Mouse (Mus musculus): ENCODE measurements at regions not wholly inside any gene's neighbourhood (a gene's known extent, or its start where the extent isn't known, plus 50 kb on each side); places are given as distances from the start of the nearest gene placed in this dataset.

DNA sequence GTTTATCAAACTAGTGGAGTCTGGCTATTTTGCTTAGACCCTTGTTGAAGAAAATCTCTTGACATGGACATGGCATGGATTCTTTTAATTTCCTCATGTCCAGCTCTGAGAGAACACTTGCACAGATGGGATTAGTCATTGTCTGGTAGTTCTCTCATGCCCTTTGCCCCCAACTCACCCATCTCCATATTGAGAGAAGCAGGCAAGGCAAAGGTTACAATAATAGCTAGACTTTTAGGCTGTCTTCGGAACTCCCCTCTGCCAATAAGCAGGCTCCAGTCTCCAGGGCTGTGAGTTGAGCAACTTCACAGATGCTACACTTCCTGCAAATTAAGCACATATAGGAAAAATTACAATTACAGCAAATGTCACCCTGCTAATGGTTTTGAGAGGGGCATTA is 558.0 kb upstream of the Alcam start:
- no peak for DNase-seq (ENCODE audit: low spot score in 2 of 2)

DNA sequence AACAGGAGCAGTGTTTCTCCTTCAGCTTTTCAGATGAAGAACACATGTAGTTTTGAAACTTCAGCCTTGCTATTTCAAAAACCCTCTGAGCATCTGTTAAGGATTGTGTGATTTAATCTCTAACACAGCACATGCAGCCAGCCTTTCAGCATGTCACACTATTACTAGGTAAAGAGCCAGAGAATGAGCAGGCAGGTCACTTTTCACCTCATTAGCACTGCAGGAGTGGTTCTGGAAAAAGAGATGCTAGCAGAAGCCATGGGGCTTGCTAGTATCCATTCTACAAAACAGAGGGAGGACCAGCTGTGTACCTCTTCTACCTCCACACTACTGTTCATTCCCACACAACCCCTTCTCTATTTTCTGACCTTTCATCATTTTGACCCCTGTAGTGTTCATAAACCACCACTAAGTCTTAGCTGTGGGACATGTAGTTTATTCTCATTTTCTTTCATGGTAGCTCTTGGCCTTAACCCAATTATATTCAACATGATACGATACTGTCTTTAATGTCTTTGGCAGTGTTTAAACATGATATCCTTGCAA is 535.1 kb upstream of the Alcam start:
- no peak for DNase-seq (ENCODE audit: low spot score in 2 of 2)

DNA sequence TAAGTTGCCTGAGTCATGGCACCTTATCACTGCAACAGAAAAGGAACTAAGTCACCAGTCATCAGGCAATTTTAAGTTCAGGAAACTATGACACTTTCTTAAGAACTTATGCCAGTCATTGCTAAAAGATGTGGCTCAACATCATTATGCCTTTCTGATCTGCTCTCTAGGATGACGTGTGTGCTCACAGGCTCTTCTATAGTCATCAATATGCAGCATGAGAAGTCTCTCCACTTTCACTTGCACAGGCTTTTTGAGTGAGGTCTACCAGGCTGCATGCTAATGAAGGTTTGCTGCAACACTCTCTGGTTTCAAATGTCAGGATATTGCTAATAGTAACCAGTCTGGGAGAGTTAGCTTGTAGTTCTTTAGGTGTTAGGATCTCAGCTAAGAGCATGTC is 530.5 kb upstream of the Alcam start:
- DNase-seq (ENCODE audit: low spot score in 2 of 2): no peak

DNA sequence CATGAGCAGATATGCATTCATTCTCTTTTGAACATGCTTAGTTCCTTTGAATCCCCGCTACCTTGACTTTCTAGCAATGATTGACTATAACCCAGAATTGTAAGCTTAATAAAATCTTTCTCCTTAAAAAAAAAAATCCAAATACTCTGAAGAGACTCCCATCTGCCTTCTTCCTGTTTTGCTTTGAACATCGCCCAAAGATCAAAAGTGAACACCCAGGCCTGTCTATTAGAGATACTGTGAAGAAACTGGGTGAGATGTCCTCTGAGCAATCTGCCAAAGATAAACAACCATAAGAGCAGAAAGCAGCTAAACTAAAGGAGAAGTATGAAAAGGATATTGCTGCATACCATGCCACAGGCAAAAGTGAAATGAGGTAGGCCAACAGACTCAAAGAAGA is 527.1 kb upstream of the Alcam start:
- no peak for DNase-seq (ENCODE audit: low spot score in 2 of 2)

DNA sequence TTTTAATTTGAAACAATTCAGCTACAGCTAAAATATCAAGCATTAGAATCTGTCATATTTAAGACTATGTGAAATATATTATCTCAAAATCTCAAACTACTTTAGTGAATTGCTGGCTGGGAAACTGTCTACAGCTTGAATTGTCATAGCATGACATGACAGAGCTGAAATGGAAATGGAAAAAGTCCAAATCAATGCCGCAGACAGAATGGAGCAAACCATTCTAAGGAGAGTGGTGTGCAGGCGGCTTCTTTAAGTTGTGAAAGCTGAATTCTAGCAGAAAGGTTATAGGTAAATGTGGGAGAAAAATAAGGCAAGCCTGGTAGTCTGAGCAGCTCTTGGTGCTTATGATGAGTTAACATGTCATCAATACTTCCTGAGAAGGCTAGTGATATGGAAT is 518.9 kb upstream of the Alcam start:
- DNase-seq (ENCODE audit: low spot score in 2 of 2): no peak

DNA sequence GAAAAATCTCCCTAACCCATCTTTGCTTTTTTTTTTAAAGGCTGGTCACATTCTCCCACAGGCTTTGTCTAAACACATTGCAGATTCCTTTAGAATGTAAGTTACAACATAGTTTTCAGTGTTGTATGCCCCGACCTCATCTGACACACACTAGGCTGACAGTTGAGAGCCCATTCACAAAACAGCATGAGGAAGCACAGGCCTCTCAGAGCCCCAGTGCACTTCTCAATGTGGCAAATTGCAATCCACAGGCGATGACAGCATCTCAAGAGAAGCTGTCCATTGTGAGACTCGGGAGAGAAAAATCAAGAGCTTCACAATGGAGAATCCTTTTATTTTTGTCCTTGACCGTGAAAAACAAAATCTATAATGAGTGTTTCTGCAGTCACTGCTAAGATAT is 493.8 kb upstream of the Alcam start:
- DNase-seq (ENCODE audit: low spot score in 2 of 2): no peak

DNA sequence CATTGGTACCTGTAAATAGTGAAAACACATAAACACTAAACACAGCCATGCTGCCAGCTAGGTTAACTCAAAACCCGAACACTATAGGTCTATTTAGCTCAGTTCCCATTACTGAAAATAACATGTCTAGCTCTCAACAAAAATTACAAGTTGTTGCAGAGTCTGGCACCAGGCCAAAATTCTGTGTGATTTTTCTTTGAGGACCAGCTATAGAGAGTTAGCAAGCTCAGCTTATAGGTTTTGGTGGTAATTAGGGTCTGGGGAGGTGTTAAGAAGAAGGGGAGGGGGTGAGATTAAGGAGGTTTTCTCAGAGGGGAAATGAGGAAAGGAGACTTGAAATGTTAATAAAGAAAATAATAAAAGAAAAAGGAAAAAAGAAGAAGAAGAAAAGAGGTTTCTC is 480.9 kb upstream of the Alcam start:
- DNase-seq (ENCODE audit: low spot score in 2 of 2): no peak

DNA sequence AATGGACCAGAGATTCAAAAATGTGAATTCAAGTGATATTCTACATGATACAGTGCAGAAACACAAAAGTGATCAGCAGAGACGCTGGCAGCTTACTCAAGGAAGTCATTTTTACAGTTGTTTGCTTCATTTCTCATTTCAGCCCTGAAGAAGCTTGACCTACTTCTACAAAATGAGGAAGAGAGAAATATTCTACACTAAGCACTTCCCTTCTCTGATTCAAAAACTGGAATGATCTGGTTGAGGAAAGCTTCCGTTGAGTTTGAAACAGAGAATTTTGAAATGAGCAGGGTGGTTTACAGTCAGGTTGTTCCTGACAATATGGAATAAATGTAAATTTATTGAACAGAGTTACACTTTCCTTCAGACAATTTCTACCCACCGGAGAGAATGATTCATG is 478.1 kb upstream of the Alcam start:
- no peak for DNase-seq (ENCODE audit: low spot score in 2 of 2)

DNA sequence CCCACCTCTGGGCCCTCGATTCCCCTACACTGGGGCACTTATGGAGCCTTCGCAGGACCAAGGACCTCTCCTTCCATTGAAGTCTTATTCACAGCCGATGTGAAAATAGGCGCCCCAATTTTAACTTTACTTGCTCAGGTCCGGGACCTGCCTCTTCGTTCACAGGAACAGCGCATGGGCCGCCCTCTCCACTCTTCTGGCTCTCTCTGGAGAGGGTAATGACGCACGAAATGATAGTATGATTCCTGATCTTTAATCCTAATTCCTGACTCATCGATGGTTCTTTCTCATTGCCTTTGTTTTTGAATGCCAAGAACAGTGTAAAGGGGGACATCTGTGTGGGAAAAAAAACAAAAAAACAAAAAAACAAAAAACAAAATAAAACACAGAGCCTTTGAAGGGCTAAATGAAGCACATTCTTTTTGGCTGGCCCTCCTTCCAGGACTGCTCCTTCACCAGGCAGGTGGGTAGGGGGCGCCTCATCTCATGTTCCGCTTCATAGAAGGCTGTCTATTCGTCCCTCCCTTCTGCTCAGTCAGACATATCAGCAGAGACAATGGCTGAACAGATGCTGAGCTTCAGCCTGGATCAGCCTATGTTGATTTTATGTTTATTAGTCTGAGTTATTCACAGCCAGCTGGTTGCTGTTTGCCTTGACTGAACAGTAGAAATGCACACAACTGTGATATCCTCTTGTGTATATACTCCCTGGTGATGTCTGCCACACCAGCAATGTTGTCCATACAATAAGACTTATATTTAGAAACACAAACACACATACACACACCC is 438.8 kb upstream of the Alcam start:
- no peak for DNase-seq (ENCODE audit: low spot score in 2 of 2)

DNA sequence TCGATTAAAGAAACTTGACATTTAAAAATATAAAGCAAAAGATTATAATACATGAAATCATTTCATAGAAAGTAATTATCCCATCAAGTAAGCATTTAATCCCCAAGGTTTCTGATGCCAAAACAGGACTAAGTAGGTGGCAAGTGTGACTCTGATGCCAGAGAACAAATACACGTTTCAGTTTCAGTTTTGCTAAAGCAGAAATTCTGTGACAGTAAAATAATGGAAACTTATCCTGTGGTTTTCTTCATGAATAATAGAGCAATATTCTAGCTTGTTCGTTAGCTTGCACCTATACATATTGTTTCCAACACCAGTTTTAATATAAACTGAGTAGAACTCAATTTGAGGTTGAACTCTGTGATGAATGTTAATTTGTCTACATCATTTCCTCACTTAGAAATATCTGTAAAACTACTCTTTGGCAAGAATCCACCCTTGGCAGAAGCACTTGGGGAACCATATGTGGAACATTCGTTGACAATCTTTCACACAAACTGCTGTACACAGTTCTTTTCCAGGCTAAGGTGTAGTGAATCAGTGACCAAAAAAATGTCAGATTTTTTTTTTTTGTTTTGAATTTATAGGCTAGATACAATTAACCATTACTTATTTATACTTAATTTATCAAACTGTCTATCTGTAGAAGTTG is 425.7 kb upstream of the Alcam start:
- no peak for DNase-seq (ENCODE audit: low spot score in 2 of 2)

DNA sequence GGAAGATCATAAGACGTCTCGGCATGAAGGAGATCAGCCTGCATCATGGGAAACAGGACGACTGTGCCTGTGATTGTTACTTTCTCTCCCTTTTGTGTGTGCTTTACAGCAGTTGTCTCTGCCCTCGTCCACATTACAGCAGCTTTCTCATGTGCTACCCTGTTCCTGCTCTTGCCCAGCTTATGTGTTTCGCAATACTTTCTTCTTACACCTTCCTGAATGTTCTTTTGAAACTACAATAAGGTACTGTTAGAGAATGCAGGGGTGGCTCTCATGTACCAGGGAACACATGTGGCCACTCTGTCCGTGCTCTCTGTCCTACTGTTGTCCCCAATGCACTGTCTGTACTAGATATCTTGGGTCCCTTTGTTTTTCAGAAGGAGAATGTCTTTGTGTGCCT is 414.0 kb upstream of the Alcam start:
- DNase-seq (ENCODE audit: low spot score in 2 of 2): no peak

DNA sequence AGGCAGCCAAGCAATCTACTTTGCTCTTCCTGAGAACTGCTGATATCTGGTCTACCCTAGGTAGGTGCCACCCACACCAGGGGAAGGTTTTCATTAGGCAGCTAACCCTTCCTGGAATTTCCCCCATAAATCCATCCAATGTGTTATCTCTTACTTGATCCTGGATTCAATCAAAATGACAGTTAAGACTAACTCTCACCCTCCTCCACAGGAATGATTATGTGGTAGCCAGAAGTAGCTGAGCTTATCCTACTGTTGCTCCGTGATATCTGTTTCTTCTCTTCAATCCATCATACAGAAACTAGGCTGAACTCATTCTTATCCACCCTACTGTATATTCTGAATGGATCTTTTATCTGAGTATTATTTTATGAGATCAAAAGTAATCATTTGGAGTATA is 409.7 kb upstream of the Alcam start:
- no peak for DNase-seq (ENCODE audit: low spot score in 2 of 2)

DNA sequence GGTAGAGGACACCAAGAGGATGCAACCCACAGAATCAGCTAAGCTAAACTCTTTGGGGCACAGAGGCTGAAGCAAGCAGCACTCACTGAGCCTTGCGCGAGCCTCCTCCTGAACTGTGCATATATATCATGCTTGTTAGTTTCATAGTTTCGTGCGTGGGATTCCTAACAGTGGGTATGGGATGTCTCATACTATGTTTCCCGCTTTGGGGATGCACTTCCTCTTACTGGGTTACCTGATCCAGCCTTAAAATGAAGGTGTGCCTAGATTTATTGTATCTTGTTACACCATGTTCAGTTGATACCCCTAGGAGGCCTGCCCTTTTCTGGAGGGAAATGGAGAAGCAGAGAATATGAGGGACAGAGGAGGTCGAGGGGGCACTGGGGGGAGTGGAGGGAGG is 407.4 kb upstream of the Alcam start:
- no peak for DNase-seq (ENCODE audit: low spot score in 2 of 2)

DNA sequence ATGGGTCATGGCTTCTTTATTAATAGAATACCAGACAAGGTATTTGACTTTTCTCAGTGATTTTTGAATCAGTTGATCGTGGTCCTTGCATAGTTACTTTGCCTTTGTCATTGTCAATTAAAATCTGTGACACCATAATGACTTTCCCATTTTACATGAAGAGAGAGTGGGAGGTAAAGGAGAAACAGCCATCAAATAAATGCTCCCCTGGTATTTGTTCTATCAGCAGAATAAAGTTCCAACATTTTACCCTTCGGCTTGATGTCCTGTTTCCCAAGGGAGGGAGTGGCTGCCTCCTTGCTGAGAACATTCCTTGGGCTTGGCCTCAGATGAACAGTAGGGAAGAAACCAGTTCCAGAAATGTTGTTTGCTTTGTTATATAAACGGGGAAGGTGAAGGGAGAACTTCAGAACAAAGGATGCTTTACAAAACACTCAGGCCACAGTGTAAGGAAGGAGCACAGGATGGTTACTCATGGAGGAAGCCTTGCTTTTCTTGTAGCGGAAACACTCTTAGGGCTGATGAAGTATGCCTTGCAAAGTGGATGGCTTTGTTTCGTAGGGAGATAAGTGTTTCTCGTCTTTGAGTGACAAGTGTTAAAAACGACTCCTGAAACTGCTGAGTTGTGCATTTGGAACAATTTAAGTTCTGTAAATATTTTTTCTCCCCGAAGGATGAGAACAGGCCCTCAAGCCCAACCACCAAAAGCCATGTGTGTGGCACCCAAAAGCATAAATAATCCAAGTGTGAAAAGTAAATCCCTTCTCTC is 404.8 kb upstream of the Alcam start:
- no peak for DNase-seq (ENCODE audit: low spot score in 2 of 2)

DNA sequence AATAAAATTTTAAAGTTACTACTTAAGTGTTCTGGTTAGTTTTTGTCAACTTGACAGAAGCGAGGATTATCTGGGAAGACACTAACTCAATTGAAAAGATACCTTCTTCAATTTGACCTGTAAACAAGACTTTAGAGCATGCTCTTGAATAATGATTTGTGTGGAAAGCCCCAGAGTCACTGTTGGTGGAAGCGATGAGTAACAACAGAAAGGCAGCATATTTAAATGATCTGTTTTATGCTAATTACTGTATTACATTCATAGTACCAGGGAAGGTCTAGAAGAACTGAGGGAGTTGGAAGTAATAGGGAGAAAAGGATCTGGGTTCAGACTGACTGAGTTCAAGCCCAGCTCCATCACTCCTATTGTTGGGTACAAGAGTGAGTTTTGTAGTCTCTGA is 397.3 kb upstream of the Alcam start:
- DNase-seq (ENCODE audit: low spot score in 2 of 2): no peak

DNA sequence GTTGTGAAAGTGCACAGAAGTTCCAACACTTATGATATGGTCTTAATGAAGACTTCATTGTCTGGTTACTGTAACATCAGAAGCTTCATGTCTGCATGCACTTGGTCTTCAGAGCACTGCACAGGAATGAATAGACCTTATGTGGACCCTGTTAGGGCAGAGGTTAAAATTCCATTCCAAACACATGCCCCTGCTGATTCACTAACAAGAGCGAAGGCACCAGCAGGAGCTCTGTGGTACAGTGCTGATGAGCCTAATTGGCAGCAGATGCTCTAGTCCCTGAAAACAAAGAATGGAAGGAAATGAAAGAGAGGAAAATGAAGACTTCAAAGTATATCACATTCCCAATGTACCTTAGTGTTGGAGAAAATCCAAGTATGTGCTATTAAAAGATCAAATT is 365.1 kb upstream of the Alcam start:
- no peak for DNase-seq (ENCODE audit: low spot score in 2 of 2)

DNA sequence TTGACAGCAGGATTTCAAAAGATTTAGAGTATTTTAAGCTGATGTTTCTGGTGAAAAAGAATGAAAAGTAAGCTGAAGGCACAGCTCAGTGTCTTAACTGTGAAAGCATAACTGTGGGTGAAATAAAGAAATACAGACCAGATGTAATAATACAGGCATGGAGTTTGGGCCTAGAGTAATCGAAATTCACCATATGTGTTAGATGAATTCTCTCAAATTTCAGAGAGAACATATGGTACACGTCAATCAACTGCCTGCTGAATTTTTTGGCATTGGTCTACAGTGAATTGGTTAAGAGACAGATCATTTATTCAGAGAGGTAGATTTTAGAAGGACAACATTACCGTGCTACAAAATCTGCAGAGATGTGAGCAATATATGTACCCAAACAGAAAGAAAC is 357.3 kb upstream of the Alcam start:
- DNase-seq (ENCODE audit: low spot score in 2 of 2): no peak

DNA sequence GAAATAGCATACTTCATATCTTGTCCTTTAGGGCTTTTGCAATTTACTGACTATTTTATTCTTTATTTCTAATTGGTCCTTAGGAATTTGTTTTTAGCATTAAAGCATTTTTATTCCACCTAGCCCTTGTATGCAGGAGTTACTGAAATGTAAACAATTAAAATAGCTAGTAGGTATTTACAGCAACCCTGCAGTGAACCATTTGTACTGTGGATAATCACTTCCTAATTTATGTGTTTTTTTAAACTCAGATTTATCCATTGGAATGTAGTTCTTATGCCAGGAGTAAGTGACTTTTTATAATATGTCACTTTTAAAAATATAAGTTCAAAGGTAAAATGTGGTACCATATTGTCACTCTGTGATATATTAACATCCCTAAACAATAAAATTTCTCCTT is 350.5 kb upstream of the Alcam start:
- DNase-seq (ENCODE audit: low spot score in 2 of 2): no peak

DNA sequence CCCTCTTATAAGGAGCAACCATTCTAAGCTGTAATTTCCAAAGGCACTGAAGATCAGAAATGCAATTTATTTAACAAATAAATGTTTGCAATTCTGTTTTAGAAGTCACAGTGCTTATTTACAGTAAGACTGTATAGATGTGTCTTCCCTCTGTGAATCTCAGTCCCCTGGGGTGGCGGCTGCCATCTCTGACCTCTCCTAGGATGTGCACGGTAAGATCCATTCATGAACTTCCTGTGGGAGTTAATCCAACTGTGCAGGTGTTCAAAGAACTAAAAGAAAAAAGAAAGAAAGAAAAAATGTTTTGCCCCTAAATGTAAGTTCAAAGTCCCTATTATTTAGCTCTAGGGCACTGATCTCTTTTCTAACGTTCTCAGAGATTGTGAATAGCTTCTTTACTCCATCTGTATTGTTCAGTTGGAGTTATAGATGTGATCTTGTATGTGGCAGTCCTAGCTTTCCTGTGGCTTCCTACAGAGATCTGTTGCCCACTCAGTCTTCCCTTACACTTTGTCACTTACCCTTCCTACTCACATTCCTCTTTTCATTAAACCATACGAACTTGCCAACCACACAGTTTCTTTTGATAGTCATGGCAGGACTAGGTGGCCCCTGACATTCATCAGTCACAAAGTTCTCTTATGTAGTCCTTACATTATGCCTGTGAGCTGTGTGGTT is 346.0 kb upstream of the Alcam start:
- no peak for DNase-seq (ENCODE audit: low spot score in 2 of 2)

DNA sequence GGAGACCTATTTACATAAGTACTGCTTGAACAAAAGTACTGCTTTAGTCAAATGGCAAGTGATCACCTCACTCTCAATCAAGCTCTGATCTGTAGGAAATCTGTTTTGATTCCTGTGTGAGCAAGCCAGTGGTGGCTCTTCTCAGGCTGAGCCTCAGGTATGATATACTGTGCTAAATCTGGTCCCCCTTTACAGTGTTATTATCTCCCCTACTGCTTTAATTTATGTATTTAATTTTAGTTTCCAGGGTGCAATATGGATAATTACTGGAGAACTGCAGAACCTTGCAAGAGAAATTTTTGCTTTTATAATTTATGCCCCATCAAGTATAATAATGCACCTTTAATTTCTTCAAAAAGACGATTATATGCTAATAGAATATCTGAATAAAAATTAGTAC is 341.3 kb upstream of the Alcam start:
- no peak for DNase-seq (ENCODE audit: low spot score in 2 of 2)

DNA sequence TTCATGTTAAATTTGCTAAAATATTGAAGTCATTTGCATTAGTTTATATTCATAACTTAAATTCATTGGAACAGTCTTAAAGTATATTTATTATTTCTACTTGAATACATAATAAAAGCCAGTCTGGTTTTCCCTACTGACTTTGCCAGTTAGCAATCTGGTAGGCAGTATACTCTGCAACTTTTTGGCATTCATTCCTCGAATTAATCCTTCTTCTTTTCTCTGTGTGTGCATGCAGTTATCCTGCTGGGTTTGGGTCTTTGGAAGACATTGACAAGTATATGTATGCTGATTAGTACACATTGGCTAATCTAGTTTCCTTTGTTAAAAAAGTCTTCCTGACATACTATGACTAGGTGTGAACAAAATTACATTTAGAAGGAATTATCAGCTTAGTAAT is 336.1 kb upstream of the Alcam start:
- no peak for DNase-seq (ENCODE audit: low spot score in 2 of 2)

DNA sequence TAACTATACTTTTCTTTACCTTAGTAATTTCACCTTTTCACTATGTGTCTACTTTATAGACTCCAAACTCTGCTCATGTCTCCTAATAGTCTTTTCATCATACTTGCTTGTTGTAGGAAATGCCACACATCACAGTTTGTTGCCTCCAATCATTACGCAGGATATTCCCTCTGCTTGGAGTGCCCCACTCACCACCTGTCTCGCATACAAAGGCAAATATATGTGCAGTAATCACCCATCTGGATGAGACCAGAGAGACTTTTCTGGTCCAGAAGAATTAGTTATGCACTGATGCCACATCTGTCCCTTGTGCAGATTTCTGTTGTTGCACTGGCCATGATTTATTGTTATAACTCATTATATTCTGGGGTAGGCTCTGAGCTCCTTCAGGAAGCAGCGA is 293.9 kb upstream of the Alcam start:
- no peak for DNase-seq (ENCODE audit: low spot score in 2 of 2)
